Mouse (Mus musculus): Measurements from ENCODE around the gene Cacng3.

Cacng3 gene

DNA sequence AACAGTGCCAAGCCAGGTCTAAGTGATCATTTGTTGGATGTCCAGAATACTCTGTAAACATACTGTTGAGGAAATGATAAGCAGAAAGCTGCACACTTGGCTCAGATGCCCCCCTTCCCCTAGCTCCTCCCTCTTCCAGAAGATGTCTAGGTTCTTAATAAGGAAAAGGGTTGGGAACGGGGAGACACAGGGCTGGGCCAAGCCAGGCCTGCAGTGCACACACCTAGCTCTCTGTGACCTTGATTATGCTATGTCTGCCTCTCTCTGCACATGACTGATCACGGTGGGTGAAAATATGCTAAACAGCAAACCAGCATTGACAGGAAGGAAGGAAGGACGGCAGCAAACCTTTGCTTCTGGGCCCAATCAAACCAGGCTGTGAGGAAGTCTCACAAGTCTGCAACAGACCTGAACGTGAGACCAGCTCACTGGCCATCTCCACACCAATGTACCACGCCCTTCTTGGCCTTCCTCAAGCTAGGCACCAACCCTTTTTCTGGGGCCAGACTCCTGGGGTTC, 53.1 kb downstream of the Cacng3 start:
- no peak for DNase-seq

DNA sequence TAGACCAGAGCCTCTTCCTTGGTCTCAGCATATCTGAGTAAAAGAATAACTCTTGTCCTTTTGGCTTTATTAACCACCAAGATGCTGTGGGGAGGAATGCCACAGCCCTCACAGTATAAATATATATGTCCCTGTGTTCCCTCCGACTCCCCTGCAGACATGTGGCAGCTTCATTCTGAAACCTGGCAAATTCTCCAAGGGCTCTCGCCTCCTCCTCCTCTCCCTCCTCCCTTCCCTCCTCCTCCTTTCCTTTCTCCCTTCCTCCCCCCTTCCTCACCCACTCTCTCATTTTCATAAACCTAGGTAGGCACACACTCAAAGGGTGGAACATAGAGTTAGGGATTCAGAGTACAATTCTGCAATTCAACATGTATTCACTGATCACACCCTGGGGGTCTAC, 56.1 kb downstream of the Cacng3 start:
- DNase-seq: no peak

DNA sequence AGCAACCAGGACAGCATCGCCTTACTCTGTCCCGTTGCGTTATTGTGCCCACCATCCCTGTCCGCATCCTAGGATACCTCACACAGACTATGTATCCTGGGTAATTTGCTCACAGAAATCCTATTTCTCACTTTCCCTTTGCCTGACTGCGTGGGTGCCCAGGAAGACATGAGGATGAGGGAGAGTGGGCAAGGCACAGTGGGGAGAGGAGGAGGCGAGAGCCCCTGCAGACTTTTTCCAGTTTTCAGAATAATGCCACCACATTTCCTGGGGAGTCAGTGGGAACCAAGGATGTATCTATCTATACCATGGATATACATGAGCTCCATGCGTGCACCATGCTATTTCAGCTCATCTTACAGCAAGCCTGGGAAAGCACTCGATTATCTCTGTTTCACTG, 57.9 kb downstream of the Cacng3 start:
- no peak for DNase-seq

DNA sequence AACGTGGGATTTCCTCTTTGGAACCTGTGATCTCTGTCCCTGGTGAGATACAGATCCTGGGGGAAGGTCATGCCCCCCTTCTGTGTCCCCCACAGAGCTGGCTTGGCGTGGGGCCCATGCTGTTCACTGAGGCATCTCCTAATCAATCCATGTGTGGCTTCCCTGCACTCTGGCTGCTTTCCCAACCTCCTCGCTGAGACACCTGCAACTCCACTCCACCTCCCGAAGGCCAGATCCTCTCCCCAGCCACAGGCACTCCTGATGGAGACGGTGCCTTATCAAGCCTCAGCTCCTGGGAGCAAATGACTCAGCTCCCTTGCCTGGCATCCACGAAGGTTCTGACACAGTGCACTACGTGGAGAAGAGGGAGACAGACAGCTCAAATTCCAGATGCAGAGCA, 58.6 kb downstream of the Cacng3 start:
- DNase-seq: no peak

DNA sequence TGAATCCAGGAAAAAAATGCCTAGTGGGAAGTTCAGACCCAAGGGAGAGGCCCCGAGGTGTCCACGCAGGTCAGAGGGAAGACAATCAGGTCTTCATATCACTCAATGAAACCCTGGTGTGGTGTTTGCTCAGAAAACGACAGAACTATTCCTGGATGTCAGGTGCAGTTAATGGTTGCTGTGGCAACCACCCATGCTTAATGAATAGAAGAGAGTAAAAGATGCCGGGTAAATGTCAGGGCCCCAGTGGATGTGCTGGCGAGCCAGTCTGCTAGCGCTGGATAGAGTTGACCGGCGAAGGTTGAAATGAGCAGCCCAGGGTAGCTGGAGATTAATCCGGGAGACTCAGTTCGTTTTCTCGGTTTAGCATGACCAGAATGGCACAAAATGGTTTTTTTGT, 65.0 kb downstream of the Cacng3 start:
- DNase-seq: no peak

DNA sequence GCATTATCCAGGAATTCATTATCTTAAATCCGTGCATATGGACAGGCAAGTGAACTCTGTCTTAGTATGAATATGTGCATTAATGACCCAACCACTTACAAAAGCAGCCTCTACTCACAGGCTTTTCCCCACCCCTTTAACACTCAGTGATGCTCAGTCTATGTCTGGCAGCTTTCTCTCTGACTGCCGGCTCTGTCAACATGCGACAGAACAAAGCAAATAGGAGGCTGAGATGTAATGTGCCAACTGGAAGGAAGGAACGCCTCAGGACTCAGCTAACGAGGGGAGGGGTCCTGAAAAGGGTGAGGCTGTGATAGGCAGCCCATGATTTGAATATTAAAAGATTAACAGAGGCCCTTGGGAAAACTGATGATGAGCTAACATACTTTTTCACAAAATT, 68.2 kb downstream of the Cacng3 start:
- no peak for DNase-seq

DNA sequence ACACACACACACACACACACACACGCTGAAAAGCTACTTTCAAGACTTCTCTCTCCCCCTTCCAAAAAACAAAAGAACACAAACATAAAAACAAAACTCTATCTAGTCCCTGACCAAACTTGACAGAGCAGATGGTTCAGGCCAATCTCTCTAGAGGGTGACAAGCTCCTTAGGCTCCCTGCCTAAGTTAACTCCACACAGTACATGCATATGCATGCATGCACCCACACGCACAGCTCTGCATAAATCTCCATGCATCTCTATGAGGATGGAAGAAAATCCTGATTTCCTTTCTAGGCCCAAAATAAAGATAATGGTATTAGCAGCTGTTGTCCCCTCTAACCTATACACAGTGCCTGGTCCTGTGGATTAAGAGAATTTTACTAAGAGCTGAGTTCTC, 70.4 kb downstream of the Cacng3 start:
- DNase-seq: no peak

DNA sequence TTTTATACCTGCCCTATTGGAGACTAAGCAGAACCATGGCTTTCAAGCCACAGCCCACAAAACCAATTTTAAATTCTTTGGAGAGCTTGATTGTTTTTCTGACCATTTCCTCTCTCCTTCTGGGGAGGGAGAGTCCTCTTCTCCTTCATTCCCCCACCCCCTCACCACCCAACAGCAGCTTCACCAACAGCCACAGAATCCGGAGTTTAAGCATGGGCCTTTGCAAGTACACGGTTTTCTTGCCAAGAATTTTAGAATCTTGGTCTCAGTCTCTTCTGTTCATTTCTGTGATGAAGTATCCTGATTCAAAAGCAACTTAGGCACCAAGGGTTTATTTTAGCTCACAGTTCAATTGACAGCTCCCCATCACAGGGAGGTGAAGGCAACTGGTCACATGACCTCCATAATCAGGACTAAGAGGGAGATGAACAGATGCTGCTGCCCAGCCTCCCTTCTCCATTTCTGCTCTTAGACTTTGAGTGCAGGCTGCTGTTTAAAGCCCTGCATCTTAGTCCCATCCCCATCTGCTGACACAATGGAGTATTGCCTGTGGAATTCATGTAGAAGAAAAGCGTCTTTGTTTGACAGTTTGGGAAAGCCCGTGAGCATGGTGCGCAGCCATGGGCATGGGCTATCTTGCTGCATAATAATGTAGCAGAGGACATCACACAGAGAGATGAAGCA, 85.8 kb downstream of the Cacng3 start:
- DNase-seq: no peak

DNA sequence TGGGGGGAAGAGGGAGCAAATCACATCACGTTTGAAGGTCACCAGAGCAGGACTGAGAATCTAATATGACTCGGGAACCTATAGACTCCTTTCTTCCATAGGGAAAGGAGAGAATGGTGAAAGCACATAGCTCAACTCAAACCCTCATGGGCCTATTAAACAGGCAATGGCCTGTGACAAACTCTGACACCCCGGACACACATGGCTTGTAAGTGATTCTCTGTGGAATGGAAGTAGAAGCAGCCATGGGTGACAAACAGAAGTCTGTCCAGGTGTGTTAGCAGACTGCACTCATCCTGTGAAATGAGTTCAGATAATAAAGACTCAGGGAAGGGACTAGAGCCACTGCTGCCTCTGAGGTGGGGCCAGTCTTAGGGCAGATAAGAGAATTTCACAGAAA, 88.4 kb downstream of the Cacng3 start:
- no peak for DNase-seq

DNA sequence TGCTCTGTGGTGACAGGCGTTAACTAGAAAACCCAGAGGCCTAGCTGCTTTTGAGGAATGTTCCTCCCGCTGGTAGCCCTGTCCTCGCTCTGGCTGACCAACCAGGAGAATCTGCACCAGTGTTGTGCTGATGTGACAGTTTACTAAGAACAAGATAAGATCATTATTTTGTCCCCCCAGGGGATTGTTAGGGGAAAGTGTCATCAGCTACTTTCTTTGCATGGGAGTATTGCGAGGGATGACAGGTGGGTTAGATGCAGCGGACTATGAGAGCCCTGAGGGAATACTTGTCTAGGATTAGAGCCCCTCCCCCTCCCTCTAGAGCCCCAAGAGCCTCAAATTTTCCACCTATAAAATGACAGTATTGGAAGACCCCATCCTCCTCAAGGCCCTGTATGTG, 94.2 kb downstream of the Cacng3 start:
- DNase-seq: no peak

DNA sequence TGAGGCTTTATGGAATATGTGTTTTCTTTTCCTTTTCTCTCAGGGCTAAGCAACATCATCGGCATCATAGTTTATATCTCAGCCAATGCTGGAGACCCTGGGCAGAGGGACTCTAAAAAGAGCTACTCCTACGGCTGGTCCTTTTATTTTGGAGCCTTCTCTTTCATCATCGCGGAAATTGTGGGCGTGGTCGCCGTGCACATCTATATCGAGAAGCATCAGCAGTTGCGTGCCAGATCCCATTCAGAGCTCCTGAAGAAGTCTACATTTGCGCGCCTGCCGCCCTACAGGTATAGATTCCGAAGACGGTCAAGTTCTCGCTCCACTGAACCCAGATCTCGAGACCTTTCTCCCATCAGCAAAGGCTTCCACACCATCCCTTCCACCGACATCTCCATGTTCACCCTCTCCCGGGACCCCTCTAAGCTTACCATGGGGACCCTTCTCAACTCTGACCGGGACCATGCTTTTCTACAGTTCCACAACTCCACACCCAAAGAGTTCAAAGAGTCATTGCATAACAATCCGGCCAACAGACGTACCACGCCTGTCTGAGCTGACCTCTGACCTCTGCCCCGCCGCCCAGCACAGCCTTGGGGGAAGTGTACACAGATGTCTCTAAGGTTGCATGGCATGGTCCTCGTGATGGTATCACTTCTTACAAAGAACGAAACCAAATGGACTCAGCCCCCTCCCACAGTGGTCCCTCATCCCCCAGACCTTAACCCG, 98.2 kb downstream of the Cacng3 start:
- no peak for DNase-seq

DNA sequence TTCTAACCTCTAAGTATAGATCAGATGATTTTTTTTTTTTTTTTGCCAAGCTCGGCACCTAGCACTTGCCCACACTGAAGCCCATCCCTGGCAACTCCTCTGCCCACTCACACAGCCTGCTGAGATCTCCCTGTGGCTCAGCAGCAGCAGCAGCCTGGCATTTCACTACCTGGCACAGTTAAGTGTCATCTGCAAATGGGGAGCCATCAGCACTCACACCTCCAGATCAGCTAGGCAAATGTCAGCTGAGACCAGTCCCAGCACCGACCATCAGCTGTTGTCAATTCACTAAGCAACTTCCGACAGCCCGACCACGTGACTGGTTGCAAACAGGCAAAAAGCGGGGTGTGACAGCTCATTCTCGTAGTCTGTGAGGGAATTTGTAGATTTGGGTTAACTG, 109.3 kb downstream of the Cacng3 start:
- no peak for DNase-seq

DNA sequence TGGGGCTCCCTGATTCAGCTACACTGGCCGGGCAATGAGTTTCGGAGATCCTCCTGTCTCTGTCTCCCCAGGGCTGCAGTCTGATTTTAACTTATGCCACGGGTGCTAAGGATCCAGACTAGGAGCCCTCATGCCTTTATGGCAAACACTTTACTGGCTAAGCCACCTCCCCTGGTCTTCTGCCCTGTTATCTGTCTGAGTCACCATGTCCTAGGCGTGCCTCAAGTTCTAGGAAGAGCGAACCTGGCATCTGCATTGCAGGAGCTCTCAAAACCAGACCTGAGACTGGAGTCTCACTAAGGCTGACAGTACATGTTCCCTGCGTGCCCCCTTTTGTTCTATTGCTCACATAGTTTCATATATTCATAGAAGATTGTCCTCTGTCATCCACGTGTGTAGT, 119.6 kb downstream of the Cacng3 start:
- no peak for DNase-seq

DNA sequence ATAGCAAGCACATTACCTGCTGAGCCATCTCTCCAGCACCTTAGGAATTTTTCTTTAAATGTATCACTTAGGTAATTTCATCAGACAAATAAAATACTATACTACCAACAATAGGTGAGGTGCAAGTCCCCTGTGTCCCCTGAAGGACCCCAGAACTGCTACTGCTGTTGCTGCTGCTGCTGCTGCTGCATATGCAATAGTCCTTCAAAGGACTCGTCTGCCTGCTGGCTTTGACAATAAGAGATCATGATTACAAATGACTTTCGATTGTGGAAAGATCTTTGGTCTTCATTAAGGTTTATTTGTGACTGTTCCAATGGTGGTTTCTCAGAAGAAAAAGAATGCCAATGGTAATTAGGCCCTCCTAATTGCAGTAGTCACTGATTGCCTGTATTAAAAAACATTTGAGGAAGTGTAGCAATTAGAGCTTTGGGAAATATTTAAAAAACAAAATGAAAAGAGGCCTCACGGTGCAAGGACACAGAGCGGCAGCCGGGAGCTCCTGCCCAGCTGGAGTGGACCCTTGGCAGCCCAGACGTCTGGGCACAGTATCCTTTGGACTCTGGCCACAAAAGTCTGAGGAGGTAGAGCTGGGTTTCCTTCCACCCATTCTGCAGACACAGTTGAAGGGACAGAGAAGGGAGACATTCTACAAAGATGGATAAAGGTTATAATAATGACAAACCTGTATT, 123.5 kb downstream of the Cacng3 start:
- DNase-seq: no peak

DNA sequence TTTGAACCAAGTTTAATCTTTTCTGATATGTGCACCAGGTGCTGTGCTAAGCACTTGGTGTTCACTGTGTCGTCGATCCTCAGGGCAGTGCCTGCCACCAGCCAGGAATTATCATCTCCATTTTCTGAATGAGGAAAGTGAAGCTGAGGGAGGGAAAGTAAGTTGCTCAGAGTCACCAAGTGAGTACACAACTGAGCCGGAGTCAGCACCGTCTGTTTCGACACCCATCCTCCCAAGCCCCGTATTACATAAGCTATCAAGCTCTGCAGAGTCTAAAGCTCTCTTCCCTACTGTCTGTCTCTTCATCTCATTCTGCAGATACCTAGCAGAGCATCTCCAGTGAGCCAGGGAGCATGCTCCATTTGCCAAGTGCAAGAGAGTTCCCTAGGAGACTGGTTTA, 124.8 kb downstream of the Cacng3 start:
- no peak for DNase-seq

DNA sequence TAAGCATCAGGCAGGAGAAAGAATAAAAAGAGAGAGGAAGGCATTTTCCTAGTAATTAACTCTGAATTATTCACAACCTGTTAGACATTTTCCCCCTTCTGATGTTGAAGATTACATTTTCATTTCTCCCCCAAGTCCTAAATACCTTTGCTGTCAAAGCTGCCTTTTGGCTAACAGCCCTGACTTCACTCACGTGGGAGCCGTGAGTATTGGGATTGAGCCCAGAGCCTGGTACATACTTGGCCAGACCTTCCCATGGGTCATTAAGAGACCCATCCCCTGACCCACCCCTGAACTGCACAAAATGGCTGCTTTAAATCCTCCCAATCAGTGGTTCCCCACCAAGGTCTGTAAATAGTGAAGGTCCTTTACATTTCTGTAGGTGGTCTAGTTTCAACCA, 130.5 kb downstream of the Cacng3 start:
- DNase-seq: no peak

DNA sequence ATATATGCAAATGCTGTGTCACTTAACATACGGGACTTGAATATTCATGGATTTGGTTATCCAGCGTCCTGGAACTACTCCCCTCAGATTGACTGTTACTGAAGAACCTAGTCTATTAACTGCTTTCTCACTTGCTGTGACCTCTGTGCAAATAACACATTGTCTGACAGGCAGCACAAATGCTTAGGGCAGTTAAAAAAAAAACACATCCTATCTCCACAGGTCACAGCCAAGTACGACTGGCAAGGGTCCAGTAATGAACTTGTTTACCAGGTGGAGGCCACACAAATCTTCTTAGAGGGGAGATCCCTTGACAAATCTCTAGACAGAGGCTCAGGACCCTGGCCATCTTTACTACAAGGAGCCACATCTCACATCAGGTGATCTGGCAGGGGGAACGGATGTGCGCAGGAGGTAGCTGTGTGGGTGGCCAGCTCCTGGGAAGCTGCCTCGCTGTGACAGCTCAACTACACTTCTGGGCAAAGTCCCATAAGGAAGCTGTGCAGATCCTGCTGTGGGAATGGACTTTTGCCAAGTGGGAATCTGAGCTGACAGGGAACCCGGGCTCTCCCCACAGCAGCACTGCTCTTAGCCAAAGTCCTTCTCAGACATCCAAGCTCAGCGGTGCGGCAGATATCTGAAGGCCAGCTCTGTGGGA, 133.7 kb downstream of the Cacng3 start:
- peak; percentile 1 for DNase-seq

DNA sequence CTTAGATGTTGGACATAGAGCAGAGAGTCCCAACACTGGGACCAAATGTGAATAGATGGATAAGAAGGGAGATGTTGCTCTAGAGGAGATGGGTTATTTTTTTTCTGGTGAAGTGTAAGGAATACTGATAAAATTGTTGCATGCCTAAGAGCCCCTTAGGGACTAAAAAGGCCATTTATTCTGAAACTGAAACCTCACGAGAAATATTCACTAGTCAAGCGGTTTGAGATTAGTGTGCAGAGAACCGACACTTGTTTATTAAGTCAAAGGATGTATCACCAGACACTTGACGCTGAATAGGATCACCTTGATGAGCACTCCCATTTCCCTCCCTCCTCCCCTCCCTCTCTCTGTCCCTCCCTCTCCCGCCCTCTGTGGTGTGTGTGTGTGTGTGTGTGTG, 136.2 kb downstream of the Cacng3 start:
- no peak for DNase-seq

DNA sequence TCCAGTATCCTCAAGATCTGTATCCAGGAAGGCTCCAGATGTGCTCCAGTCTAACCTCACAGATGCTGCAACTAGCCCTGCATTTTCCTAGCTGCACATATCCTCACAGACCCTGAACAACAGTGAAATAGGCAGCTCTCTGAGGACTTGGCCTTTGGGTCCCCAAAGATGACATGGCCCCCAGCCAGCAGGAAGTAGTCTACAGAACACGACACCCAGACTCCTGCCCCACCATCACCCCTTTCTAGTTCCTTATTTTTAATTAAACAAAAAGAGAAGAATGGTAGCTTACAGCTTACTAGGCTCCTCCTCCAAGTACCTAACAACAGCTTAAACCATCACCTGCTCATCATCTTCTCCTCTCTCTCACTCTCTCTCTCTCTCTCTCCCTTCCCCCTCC, 143.4 kb downstream of the Cacng3 start:
- DNase-seq: no peak

DNA sequence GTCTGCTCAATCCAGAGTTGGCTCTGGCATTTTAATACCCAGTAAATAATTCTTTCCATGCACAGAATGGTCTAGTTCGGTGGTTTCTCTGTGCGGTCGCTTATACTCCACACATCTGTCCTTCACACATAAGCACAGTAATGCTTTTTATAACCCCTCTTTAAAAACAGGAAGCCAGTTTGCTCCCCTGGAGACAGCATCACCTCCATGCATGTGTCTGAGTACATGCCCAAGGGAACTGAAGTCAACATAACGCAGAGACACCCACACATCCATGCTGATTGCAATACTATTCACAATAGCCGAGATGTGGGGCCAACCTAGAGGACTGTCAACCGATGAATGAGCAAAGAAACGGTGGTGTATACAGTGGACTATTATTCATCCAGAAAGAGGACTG, 147.3 kb downstream of the Cacng3 start:
- no peak for DNase-seq

All from cerebellum, adult 9-10 months (tissue).